Mouse (Mus musculus): ENCODE measurements around the gene Ror1.

- no peak for TF ChIP-seq POLR2A (IDR thresholded peaks at IDR 0.05; ENCODE audit: low read depth, low read length)
- no peak for TF ChIP-seq CTCF (IDR thresholded peaks at IDR 0.05; ENCODE audit: borderline replicate concordance, insufficient read depth, low read length)
Measured at GRCm38 (mm10) chr4:100221978-100222737, 126.6 kb downstream of the Ror1 start.

All from embryonic fibroblast, embryonic 13.5 days (primary cell).